ENCODE assay signal across 19 mouse cellular contexts in the genomic region with DNA sequence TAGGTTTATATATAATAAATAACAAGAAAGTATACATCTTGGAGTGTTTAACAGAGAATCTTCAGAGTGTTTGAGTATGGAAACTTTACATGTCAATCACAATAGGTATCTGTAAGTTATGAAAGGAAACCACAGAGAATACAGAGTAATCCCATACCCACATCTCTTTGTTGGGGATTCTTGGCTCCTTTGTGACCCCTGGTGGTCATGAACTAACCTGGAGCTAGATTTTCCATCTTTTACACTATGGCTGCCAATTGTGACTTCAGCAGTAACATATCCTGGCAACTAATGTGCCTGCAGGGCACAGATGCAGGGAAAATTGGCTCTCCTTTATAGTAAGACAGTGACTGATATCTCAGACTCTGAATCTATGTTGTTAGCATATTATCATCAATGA.
A peak's percentile ranks its signal among the peaks of the same experiment; 100 is the strongest.
DNase-seq lines count a peak whose midpoint lies in the region; ATAC-seq lines count a peak whose summit lies in the region.
"Had no signal": no experiment of that assay in that cellular context is flagged by ENCODE, and none has a peak within 500 bp of the region (broad histone marks: within the 10 kb centered on the region; RNA-seq: fewer than 3 reads in every experiment).

No protein-coding gene starts in this region.

- ATAC-seq in inflammation-experienced regulatory T-cells, adult 6 months = peak; percentile 28
- ATAC-seq: forebrain, embryonic 15.5 days; midbrain, embryonic 16.5 days had no signal

- DNase-seq in CD4-positive helper T cell, adult 2 months (ENCODE audit: low read depth, low spot score) = peak; percentile 38
- DNase-seq in R1 (ENCODE audit: low read depth, low spot score) = peak; percentile 40
- DNase-seq in thymus, postnatal 25 days = peak; percentile 39
- DNase-seq in heart, postnatal 25 days (ENCODE audit: low spot score) = no peak
- no peak for DNase-seq in ovary, postnatal 36 days (ENCODE audit: low spot score)
- DNase-seq in cerebellum, adult 11 months = no peak
- DNase-seq: adrenal gland, postnatal 10 days; cerebellum, postnatal 14 days; embryo, embryonic 11 days; heart, postnatal 14 days; kidney, adult 18-20 months; kidney, postnatal 10 days; left cerebral cortex, postnatal 4 days; liver; lung, adult 18-20 months; right cerebral cortex, postnatal 25 days had no signal

- intact Hi-C loops in heart, postnatal 25 days (cut with DNase I) = loop anchor here (5.0 kb wide), 1 partner anchor 122 kb away; no protein-coding TSS in a partner anchor

Comparison
In these comparisons a context has a peak if more than half of its experiments do, and no peak if none do; other contexts are left out.
1. DNase-seq: peak in CD4-positive helper T cell, adult 2 months (single experiment), R1 (single experiment) and thymus, postnatal 25 days (single experiment); none in heart, postnatal 25 days (single experiment), ovary, postnatal 36 days (single experiment) and cerebellum, adult 11 months (single experiment).